Mouse (Mus musculus): ENCODE results near the gene Bysl. TPM values are rescaled to one million over a fixed set of nuclear protein-coding genes. Genes with fewer than 3 reads are reported as not detected.
"Not testable (repeated sequence)": the region's sequence is repeated elsewhere in the genome, so short reads cannot be mapped to it uniquely, and the experiment has no call there.

Gene Bysl
- polyA plus RNA-seq (2012), result 2.8 and 3.4 TPM in 2 replicates

GRCm38 (mm10) chr17:47610849-47611660, at the start of gene Bysl, which contains the start of the genes Med20 and Gm20517:
Bysl (minus strand) TSS chr17:47611492.
Med20 (plus strand) TSS chr17:47611582.
Gm20517 (plus strand) TSS chr17:47611589.
- no peak for TF ChIP-seq TAL1 (IDR thresholded peaks at IDR 0.05; ENCODE audit: low read length)
- TF ChIP-seq GATA1 (IDR thresholded peaks at IDR 0.05; ENCODE audit: low read length), result no peak
- H3K36me3 ChIP-seq (ENCODE audit: control insufficient read depth), result peaks cover 77% of the 10 kb centered on the region
- H3K9me3 ChIP-seq (ENCODE audit: control insufficient read depth, low read length), result no peaks in the 10 kb centered on the region
- peaks cover 87% of the 10 kb centered on the region for H3K4me1 ChIP-seq (ENCODE audit: control insufficient read depth)
- H3K27me3 ChIP-seq (ENCODE audit: control insufficient read depth), result no peaks in the 10 kb centered on the region
- peak within 1 kb of the TSS; percentile 73 for H3K4me3 ChIP-seq (replicated peaks)

GRCm38 (mm10) chr17:47658741-47659243, 47.5 kb upstream of the Bysl start:
- TF ChIP-seq GATA1 (IDR thresholded peaks at IDR 0.05; ENCODE audit: low read length) (no peak), TAL1 (IDR thresholded peaks at IDR 0.05; ENCODE audit: low read length) (no peak)
- Histone ChIP-seq H3K9me3 (ENCODE audit: control insufficient read depth, low read length) (no peaks in the 10 kb centered on the region), H3K4me3 (replicated peaks) (no peak overlapping the region), H3K36me3 (ENCODE audit: control insufficient read depth) (peaks cover 59% of the 10 kb centered on the region), H3K4me1 (ENCODE audit: control insufficient read depth) (peaks cover 2% of the 10 kb centered on the region; the same call in 1 of the 2 replicates), H3K27me3 (ENCODE audit: control insufficient read depth) (no peaks in the 10 kb centered on the region)

DNA sequence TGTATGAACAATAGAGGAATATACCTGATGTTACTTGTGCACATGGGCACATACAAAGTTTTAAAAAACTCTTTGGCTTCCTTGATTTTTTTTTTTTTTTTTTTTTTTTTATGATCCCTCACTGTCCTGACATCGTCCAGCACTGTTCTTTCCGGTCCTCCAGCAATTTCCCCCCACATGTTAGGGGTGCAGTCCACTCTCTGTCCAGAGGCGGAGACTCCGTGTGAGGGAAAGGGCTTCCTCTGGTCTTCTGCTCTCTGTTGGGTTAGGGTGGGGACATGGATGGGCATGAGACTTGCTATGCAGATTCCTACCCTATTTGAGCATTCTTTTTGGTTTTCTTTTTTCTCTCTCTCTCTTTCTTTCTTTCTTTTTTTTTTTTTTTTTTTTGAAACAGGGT, 46.6 kb upstream of the Bysl start:
- H3K9me3 ChIP-seq (ENCODE audit: control insufficient read depth, low read length), result no peaks in the 10 kb centered on the region
- peaks cover 62% of the 10 kb centered on the region for H3K36me3 ChIP-seq (ENCODE audit: control insufficient read depth)
- H3K27me3 ChIP-seq (ENCODE audit: control insufficient read depth), result no peaks in the 10 kb centered on the region
- no peak for TF ChIP-seq TAL1 (IDR thresholded peaks at IDR 0.05; ENCODE audit: low read length)
- TF ChIP-seq GATA1 (IDR thresholded peaks at IDR 0.05; ENCODE audit: low read length), result no peak
- H3K4me1 ChIP-seq (ENCODE audit: control insufficient read depth), result no peaks in the 10 kb centered on the region
- H3K4me3 ChIP-seq (replicated peaks), result no peak overlapping the region

- Histone ChIP-seq H3K36me3 (ENCODE audit: control insufficient read depth) (peaks cover 67% of the 10 kb centered on the region), H3K27me3 (ENCODE audit: control insufficient read depth) (no peaks in the 10 kb centered on the region), H3K4me1 (ENCODE audit: control insufficient read depth) (no peaks in the 10 kb centered on the region), H3K4me3 (replicated peaks) (no peak overlapping the region), H3K9me3 (ENCODE audit: control insufficient read depth, low read length) (no peaks in the 10 kb centered on the region)
- no peak for TF ChIP-seq GATA1 (IDR thresholded peaks at IDR 0.05; ENCODE audit: low read length)
- no peak for TF ChIP-seq TAL1 (IDR thresholded peaks at IDR 0.05; ENCODE audit: low read length)
These were observed 44.4 kb upstream of the Bysl start for GRCm38 (mm10) chr17:47655697-47656096.

DNA sequence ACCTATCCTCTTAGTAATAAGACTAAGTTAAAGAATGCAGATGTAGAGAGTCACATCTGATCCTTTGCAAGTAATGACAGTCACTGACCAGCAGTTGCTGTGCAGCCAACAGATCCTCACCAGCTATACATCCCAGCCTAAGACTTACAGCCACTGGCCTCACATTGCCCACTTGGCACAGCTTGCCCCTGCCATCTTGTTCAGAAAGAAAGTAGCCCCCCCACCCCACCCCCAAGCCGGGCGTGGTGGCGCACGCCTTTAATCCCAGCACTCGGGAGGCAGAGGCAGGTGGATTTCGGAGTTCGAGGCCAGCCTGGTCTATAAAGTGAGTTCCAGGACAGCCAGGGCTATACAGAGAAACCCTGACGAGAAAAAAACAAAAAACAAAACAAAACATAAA, 43.1 kb upstream of the Bysl start:
- not testable (repeated sequence) for H3K27me3 ChIP-seq (ENCODE audit: control insufficient read depth); H3K4me1 ChIP-seq (ENCODE audit: control insufficient read depth); H3K9me3 ChIP-seq (ENCODE audit: control insufficient read depth, low read length); H3K4me3 ChIP-seq (replicated peaks)
- peaks cover 67% of the 10 kb centered on the region for H3K36me3 ChIP-seq (ENCODE audit: control insufficient read depth)

DNA sequence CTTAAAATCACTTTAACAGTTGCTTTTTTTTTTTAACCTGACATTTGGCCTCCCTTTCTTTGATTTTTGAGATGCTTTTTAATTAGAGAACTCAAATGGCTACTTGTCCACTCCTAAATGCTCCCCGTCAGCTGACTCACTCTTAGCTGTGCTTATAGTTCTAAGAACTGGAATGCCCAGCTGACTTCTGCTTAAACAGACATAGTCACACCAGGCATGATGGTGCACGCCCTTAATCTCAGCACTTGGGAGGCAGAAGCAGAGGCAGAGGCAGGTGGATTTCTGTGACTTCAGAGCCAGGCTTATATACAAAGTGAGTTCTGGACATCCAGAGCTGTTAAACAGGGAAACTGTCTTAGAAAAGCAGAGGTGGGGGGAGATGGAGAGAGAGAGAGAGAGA, 40.7 kb upstream of the Bysl start:
- TF ChIP-seq TAL1 (IDR thresholded peaks at IDR 0.05; ENCODE audit: low read length), result no peak
- no peak for TF ChIP-seq GATA1 (IDR thresholded peaks at IDR 0.05; ENCODE audit: low read length)
- Histone ChIP-seq H3K36me3 (ENCODE audit: control insufficient read depth) (peaks cover 78% of the 10 kb centered on the region), H3K4me1 (ENCODE audit: control insufficient read depth) (peaks cover 8% of the 10 kb centered on the region), H3K4me3 (replicated peaks) (no peak overlapping the region), H3K27me3 (ENCODE audit: control insufficient read depth) (no peaks in the 10 kb centered on the region), H3K9me3 (ENCODE audit: control insufficient read depth, low read length) (no peaks in the 10 kb centered on the region)

GRCm38 (mm10) chr17:47648966-47649365, 37.7 kb upstream of the Bysl start:
- Histone ChIP-seq H3K27me3 (ENCODE audit: control insufficient read depth) (no peaks in the 10 kb centered on the region), H3K9me3 (ENCODE audit: control insufficient read depth, low read length) (no peaks in the 10 kb centered on the region), H3K4me1 (ENCODE audit: control insufficient read depth) (peaks cover 22% of the 10 kb centered on the region), H3K4me3 (replicated peaks) (no peak overlapping the region), H3K36me3 (ENCODE audit: control insufficient read depth) (peaks cover 64% of the 10 kb centered on the region)
- TF ChIP-seq TAL1 (IDR thresholded peaks at IDR 0.05; ENCODE audit: low read length), result no peak
- no peak for TF ChIP-seq GATA1 (IDR thresholded peaks at IDR 0.05; ENCODE audit: low read length)

DNA sequence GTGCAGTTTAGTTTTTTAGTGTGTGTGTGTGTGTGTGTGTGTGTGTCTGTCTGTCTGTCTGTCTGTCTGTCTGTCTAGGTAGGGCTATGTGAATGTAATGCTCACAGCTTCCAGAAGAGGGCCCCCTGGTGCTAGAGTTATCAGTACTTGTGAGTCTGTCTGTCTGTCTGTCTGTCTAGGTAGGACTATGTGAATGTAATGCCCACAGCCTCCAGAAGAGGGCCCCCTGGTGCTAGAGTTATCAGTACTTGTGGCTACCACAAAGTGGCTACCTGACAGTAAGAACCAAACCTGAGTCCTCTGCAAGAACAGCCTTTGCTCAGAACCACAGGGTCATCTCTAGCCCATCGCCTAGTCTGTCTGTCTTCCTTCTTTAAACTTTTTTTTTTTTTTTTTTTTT, 35.4 kb upstream of the Bysl start:
- no peaks in the 10 kb centered on the region for H3K9me3 ChIP-seq (ENCODE audit: control insufficient read depth, low read length)
- H3K4me1 ChIP-seq (ENCODE audit: control insufficient read depth), result peaks cover 26% of the 10 kb centered on the region
- no peaks in the 10 kb centered on the region for H3K27me3 ChIP-seq (ENCODE audit: control insufficient read depth)
- H3K4me3 ChIP-seq (replicated peaks), result no peak overlapping the region
- TF ChIP-seq GATA1 (IDR thresholded peaks at IDR 0.05; ENCODE audit: low read length), result no peak
- peak; percentile 8; the same call in 1 of the 3 replicates for TF ChIP-seq TAL1 (IDR thresholded peaks at IDR 0.05; ENCODE audit: low read length)
- peaks cover 51% of the 10 kb centered on the region for H3K36me3 ChIP-seq (ENCODE audit: control insufficient read depth)

DNA sequence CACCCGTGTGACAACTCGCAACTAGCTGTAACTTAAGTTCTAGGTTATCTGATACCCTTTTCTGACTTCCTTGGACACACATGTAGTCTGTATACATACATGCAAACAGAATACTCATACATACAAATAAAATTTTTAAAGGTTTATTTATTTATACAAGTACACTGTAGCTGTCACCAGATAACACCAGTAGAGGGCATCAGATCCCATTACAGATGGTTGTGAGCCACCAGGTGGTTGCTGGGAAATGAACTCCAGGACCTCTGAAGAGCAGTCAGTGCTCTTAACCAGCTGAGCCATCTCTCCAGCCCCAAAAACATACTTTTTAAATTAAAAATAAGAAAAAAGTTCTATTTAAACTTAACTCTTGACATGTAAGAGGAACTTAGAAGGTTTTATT, 31.7 kb upstream of the Bysl start:
- peaks cover 19% of the 10 kb centered on the region for H3K4me1 ChIP-seq (ENCODE audit: control insufficient read depth)
- peaks cover 52% of the 10 kb centered on the region for H3K36me3 ChIP-seq (ENCODE audit: control insufficient read depth)
- TF ChIP-seq GATA1 (IDR thresholded peaks at IDR 0.05; ENCODE audit: low read length), result no peak
- TF ChIP-seq TAL1 (IDR thresholded peaks at IDR 0.05; ENCODE audit: low read length), result no peak
- no peaks in the 10 kb centered on the region for H3K27me3 ChIP-seq (ENCODE audit: control insufficient read depth)
- no peaks in the 10 kb centered on the region for H3K9me3 ChIP-seq (ENCODE audit: control insufficient read depth, low read length)
- no peak overlapping the region for H3K4me3 ChIP-seq (replicated peaks)
